Mouse (Mus musculus): Measurements from ENCODE around the gene Ccdc149. TPM values are rescaled to one million over a fixed set of nuclear protein-coding genes. Genes with fewer than 3 reads are reported as not detected.

Gene Ccdc149
- polyA plus RNA-seq, 1 experiment from 2014 or later: 13.5 TPM

GRCm38 (mm10) chr5:52428613-52429012 is 42.7 kb downstream of the Ccdc149 start:
- WGBS: 17% methylated on average over 4 of the region's 4 CpGs
- no peak overlapping the region for H3K4me3 ChIP-seq (replicated peaks; ENCODE audit: low read length)
- no peaks in the 10 kb centered on the region for H3K27me3 ChIP-seq (replicated peaks; ENCODE audit: control insufficient read depth, insufficient read depth, low read length)
- H3K36me3 ChIP-seq (ENCODE audit: control insufficient read depth, insufficient read depth): no peaks in the 10 kb centered on the region
- no peaks in the 10 kb centered on the region for H3K4me1 ChIP-seq (replicated peaks; ENCODE audit: control insufficient read depth, insufficient read depth, low read length)
- no peak overlapping the region for H3K4me2 ChIP-seq (ENCODE audit: low read length)
- no peaks in the 10 kb centered on the region for H3K9me3 ChIP-seq (ENCODE audit: control insufficient read depth, low read length)
- H3K27ac ChIP-seq (ENCODE audit: low read length): no peak overlapping the region
- H3K9ac ChIP-seq (replicated peaks; ENCODE audit: low read depth, low read length): no peak overlapping the region
- 0 out of 2 replicates have a peak, but pooled peaks have one; percentile 33 for ATAC-seq

- Histone ChIP-seq H3K9ac (replicated peaks; ENCODE audit: low read depth, low read length) (no peak overlapping the region), H3K4me2 (ENCODE audit: low read length) (no peak overlapping the region), H3K9me3 (ENCODE audit: control insufficient read depth, low read length) (no peaks in the 10 kb centered on the region), H3K4me3 (replicated peaks; ENCODE audit: low read length) (no peak overlapping the region), H3K4me1 (replicated peaks; ENCODE audit: control insufficient read depth, insufficient read depth, low read length) (no peaks in the 10 kb centered on the region), H3K27ac (ENCODE audit: low read length) (no peak overlapping the region), H3K27me3 (replicated peaks; ENCODE audit: control insufficient read depth, insufficient read depth, low read length) (no peaks in the 10 kb centered on the region), H3K36me3 (ENCODE audit: control insufficient read depth, insufficient read depth) (no peaks in the 10 kb centered on the region)
- WGBS: 95% methylated on average over 9 of the region's 9 CpGs
- ATAC-seq: no peak
Observed at GRCm38 (mm10) chr5:52425819-52426218, 45.5 kb downstream of the Ccdc149 start.

DNA sequence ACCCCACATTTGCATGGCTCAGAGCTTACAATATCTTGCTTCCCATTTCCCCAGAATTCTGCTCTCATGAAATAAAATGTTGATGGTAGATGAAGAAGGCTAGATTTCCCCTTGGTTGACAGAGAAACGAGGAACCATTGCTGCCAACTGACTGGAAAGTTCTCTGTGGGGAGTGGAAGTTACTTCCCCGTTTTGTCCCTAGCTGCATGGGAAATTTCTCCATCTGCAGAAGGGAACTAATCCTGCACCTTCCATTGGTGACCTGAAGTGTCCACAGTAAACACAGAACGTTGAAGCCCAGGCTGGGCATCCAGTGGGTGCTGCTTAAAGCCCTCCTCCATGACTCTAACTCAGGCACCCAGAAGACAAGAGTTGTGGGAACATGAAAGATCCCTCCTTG is 47.4 kb downstream of the Ccdc149 start:
- Histone ChIP-seq H3K4me2 (ENCODE audit: low read length) (no peak overlapping the region), H3K4me1 (replicated peaks; ENCODE audit: control insufficient read depth, insufficient read depth, low read length) (no peaks in the 10 kb centered on the region), H3K27ac (ENCODE audit: low read length) (no peak overlapping the region), H3K9me3 (ENCODE audit: control insufficient read depth, low read length) (no peaks in the 10 kb centered on the region), H3K9ac (replicated peaks; ENCODE audit: low read depth, low read length) (no peak overlapping the region), H3K4me3 (replicated peaks; ENCODE audit: low read length) (no peak overlapping the region), H3K36me3 (ENCODE audit: control insufficient read depth, insufficient read depth) (no peaks in the 10 kb centered on the region), H3K27me3 (replicated peaks; ENCODE audit: control insufficient read depth, insufficient read depth, low read length) (no peaks in the 10 kb centered on the region)
- ATAC-seq: no peak
- WGBS: 83% methylated on average over 3 of the region's 3 CpGs

GRCm38 (mm10) chr5:52416485-52416884 is 54.8 kb downstream of the Ccdc149 start:
- Histone ChIP-seq H3K4me2 (ENCODE audit: low read length) (no peak overlapping the region), H3K9ac (replicated peaks; ENCODE audit: low read depth, low read length) (no peak overlapping the region), H3K27ac (ENCODE audit: low read length) (no peak overlapping the region), H3K36me3 (ENCODE audit: control insufficient read depth, insufficient read depth) (no peaks in the 10 kb centered on the region), H3K4me3 (replicated peaks; ENCODE audit: low read length) (no peak overlapping the region), H3K4me1 (replicated peaks; ENCODE audit: control insufficient read depth, insufficient read depth, low read length) (no peaks in the 10 kb centered on the region), H3K9me3 (ENCODE audit: control insufficient read depth, low read length) (no peaks in the 10 kb centered on the region), H3K27me3 (replicated peaks; ENCODE audit: control insufficient read depth, insufficient read depth, low read length) (no peaks in the 10 kb centered on the region)
- ATAC-seq: no peak
- 76% methylated on average over 2 of the region's 2 CpGs for WGBS

GRCm38 (mm10) chr5:52415917-52416316 is 55.4 kb downstream of the Ccdc149 start:
- no peaks in the 10 kb centered on the region for H3K36me3 ChIP-seq (ENCODE audit: control insufficient read depth, insufficient read depth)
- H3K4me1 ChIP-seq (replicated peaks; ENCODE audit: control insufficient read depth, insufficient read depth, low read length): no peaks in the 10 kb centered on the region
- no peak overlapping the region for H3K27ac ChIP-seq (ENCODE audit: low read length)
- no peaks in the 10 kb centered on the region for H3K27me3 ChIP-seq (replicated peaks; ENCODE audit: control insufficient read depth, insufficient read depth, low read length)
- H3K9me3 ChIP-seq (ENCODE audit: control insufficient read depth, low read length): no peaks in the 10 kb centered on the region
- no peak overlapping the region for H3K9ac ChIP-seq (replicated peaks; ENCODE audit: low read depth, low read length)
- no peak for ATAC-seq
- H3K4me3 ChIP-seq (replicated peaks; ENCODE audit: low read length): no peak overlapping the region
- no peak overlapping the region for H3K4me2 ChIP-seq (ENCODE audit: low read length)
- 86% methylated on average over 6 of the region's 6 CpGs for WGBS

GRCm38 (mm10) chr5:52415193-52415592 is 56.1 kb downstream of the Ccdc149 start:
- no peak overlapping the region for H3K9ac ChIP-seq (replicated peaks; ENCODE audit: low read depth, low read length)
- 85% methylated on average over 1 of the region's 1 CpGs for WGBS
- H3K27ac ChIP-seq (ENCODE audit: low read length): no peak overlapping the region
- H3K4me3 ChIP-seq (replicated peaks; ENCODE audit: low read length): no peak overlapping the region
- H3K4me2 ChIP-seq (ENCODE audit: low read length): no peak overlapping the region
- no peak for ATAC-seq
- no peaks in the 10 kb centered on the region for H3K9me3 ChIP-seq (ENCODE audit: control insufficient read depth, low read length)
- H3K4me1 ChIP-seq (replicated peaks; ENCODE audit: control insufficient read depth, insufficient read depth, low read length): no peaks in the 10 kb centered on the region
- no peaks in the 10 kb centered on the region for H3K27me3 ChIP-seq (replicated peaks; ENCODE audit: control insufficient read depth, insufficient read depth, low read length)
- no peaks in the 10 kb centered on the region for H3K36me3 ChIP-seq (ENCODE audit: control insufficient read depth, insufficient read depth)

GRCm38 (mm10) chr5:52411567-52411966 is 59.8 kb downstream of the Ccdc149 start:
- H3K4me2 ChIP-seq (ENCODE audit: low read length): no peak overlapping the region

GRCm38 (mm10) chr5:52410197-52410596 is 61.1 kb downstream of the Ccdc149 start:
- H3K4me1 ChIP-seq (replicated peaks; ENCODE audit: control insufficient read depth, insufficient read depth, low read length): peaks cover 8% of the 10 kb centered on the region
- WGBS: 78% methylated on average over 12 of the region's 12 CpGs
- no peaks in the 10 kb centered on the region for H3K36me3 ChIP-seq (ENCODE audit: control insufficient read depth, insufficient read depth)
- H3K4me2 ChIP-seq (ENCODE audit: low read length): no peak overlapping the region
- H3K27ac ChIP-seq (ENCODE audit: low read length): no peak overlapping the region
- H3K27me3 ChIP-seq (replicated peaks; ENCODE audit: control insufficient read depth, insufficient read depth, low read length): no peaks in the 10 kb centered on the region
- no peak overlapping the region for H3K9ac ChIP-seq (replicated peaks; ENCODE audit: low read depth, low read length)
- no peak for ATAC-seq
- no peak overlapping the region for H3K4me3 ChIP-seq (replicated peaks; ENCODE audit: low read length)
- no peaks in the 10 kb centered on the region for H3K9me3 ChIP-seq (ENCODE audit: control insufficient read depth, low read length)

More at GRCm38 (mm10) chr5:52411567-52411966, 59.8 kb downstream of the Ccdc149 start:
- 66% methylated on average over 3 of the region's 3 CpGs for WGBS
- Histone ChIP-seq H3K27me3 (replicated peaks; ENCODE audit: control insufficient read depth, insufficient read depth, low read length) (no peaks in the 10 kb centered on the region), H3K4me3 (replicated peaks; ENCODE audit: low read length) (no peak overlapping the region), H3K9me3 (ENCODE audit: control insufficient read depth, low read length) (no peaks in the 10 kb centered on the region), H3K36me3 (ENCODE audit: control insufficient read depth, insufficient read depth) (no peaks in the 10 kb centered on the region), H3K9ac (replicated peaks; ENCODE audit: low read depth, low read length) (no peak overlapping the region), H3K27ac (ENCODE audit: low read length) (no peak overlapping the region), H3K4me1 (replicated peaks; ENCODE audit: control insufficient read depth, insufficient read depth, low read length) (peaks cover 8% of the 10 kb centered on the region)
- no peak for ATAC-seq

GRCm38 (mm10) chr5:52408668-52409315 is 62.5 kb downstream of the Ccdc149 start:
- Histone ChIP-seq H3K9me3 (ENCODE audit: control insufficient read depth, low read length) (no peaks in the 10 kb centered on the region), H3K36me3 (ENCODE audit: control insufficient read depth, insufficient read depth) (no peaks in the 10 kb centered on the region), H3K4me3 (replicated peaks; ENCODE audit: low read length) (no peak overlapping the region), H3K9ac (replicated peaks; ENCODE audit: low read depth, low read length) (no peak overlapping the region), H3K4me2 (ENCODE audit: low read length) (no peak overlapping the region), H3K27me3 (replicated peaks; ENCODE audit: control insufficient read depth, insufficient read depth, low read length) (no peaks in the 10 kb centered on the region), H3K4me1 (replicated peaks; ENCODE audit: control insufficient read depth, insufficient read depth, low read length) (peaks cover 8% of the 10 kb centered on the region), H3K27ac (ENCODE audit: low read length) (no peak overlapping the region)
- peak; percentile 37; the same call in 1 of the 2 replicates for ATAC-seq
- WGBS: 61% methylated on average over 7 of the region's 7 CpGs

DNA sequence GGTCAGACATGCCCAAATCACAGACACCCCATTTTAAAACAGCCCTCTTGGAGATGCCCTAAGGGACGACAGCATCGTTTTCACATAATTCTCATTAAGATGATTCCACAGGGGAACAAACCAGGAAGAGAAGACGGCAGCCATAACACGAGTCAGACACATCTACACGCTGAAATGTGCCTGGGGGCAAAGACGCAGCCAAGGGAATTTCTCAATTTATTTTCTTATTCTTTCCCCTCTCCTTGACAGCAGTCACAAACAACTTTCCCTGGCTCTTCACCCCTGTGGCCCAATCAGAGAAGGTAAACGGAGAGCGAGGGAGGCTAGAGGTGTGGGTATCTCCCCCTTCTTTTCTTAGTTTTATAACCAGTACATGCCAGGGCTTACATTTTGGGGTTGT is 66.9 kb downstream of the Ccdc149 start:
- Histone ChIP-seq H3K4me1 (replicated peaks; ENCODE audit: control insufficient read depth, insufficient read depth, low read length) (peaks cover 7% of the 10 kb centered on the region), H3K4me2 (ENCODE audit: low read length) (no peak overlapping the region), H3K9me3 (ENCODE audit: control insufficient read depth, low read length) (no peaks in the 10 kb centered on the region), H3K27me3 (replicated peaks; ENCODE audit: control insufficient read depth, insufficient read depth, low read length) (no peaks in the 10 kb centered on the region), H3K9ac (replicated peaks; ENCODE audit: low read depth, low read length) (no peak overlapping the region), H3K4me3 (replicated peaks; ENCODE audit: low read length) (no peak overlapping the region), H3K36me3 (ENCODE audit: control insufficient read depth, insufficient read depth) (0 out of 2 replicates have a peak, but pooled peaks cover 2% of the 10 kb centered on the region), H3K27ac (ENCODE audit: low read length) (no peak overlapping the region)
- 77% methylated on average over 8 of the region's 8 CpGs for WGBS
- ATAC-seq: no peak
